Mouse (Mus musculus) stomach, embryonic 14.5 days (tissue): ENCODE measurements around the gene Ccp110. TPM values are rescaled to one million over a fixed set of nuclear protein-coding genes. Genes with fewer than 3 reads are reported as not detected.

Source experiments
- ATAC-seq: fragments of 200-750 bp; cut with Nextera tagmentation; 2 replicates; pipeline ENCODE4 v1.8.0; 2017; ENCODE audit warnings: low read depth, moderate TSS enrichment; ENCODE audit not compliant: insufficient number of reproducible peaks, insufficient read depth, low FRiP score
- H3K27ac ChIP-seq: fragments of 300-500 bp; sonication (generic); 2 replicates; pipeline ENCODE4 v1.5.1; 2014; ENCODE audit warnings: mild to moderate bottlenecking, low read length, moderate library complexity, mixed read lengths
- H3K27me3 ChIP-seq: fragments of 300-500 bp; sonication (generic); 2 replicates; pipeline ENCODE4 v1.6.1; 2014; ENCODE audit warnings: low read length, control low read depth, mixed read lengths; ENCODE audit not compliant: control insufficient read depth, insufficient read depth
- H3K36me3 ChIP-seq: fragments of 300-500 bp; sonication (generic); 2 replicates; pipeline ENCODE4 v1.6.1; 2014; ENCODE audit warnings: mild to moderate bottlenecking, control low read depth, low read length, moderate library complexity, mixed read lengths; ENCODE audit not compliant: control insufficient read depth, insufficient read depth
- H3K4me1 ChIP-seq: fragments of 300-500 bp; sonication (generic); 2 replicates; pipeline ENCODE4 v1.6.1; 2014; ENCODE audit warnings: low read length, control low read depth, mixed read lengths; ENCODE audit not compliant: control insufficient read depth, insufficient read depth
- H3K4me2 ChIP-seq: fragments of 300-500 bp; sonication (generic); replicated peaks from 2 replicates; pipeline ENCODE4 v1.6.1; 2014; ENCODE audit warnings: low read depth, low read length, control low read depth
- H3K4me3 ChIP-seq: fragments of 300-500 bp; sonication (generic); 2 replicates; pipeline ENCODE4 v1.5.1; 2014; ENCODE audit warnings: low read depth, low read length, control low read depth
- H3K9ac ChIP-seq: fragments of 300-500 bp; sonication (generic); replicated peaks from 2 replicates; pipeline ENCODE4 v1.6.1; 2014; ENCODE audit warnings: low read depth, mild to moderate bottlenecking, control low read depth, low read length, moderate library complexity, mixed read lengths
- H3K9me3 ChIP-seq: fragments of 300-500 bp; sonication (generic); 2 replicates; pipeline ENCODE4 v1.6.1; 2016; ENCODE audit warnings: low read depth, low read length, control low read depth; ENCODE audit not compliant: control insufficient read depth
- WGBS: fragments of 180-500 bp; shearing (Covaris S2); extraction: QIAGEN DNeasy Blood & Tissue Kit; methylation state at CpG from one replicate; pipeline ENCODE4 v1.1.7; 2014; 5-methylcytosine and 5-hydroxymethylcytosine counted together
- polyA plus RNA-seq: library from polyadenylated mRNA; unstranded; fragments of >200 nt; fragmentation: Nextera tagmentation; extraction: Ambion mirVana; gene quantifications from 2 replicates; pipeline ENCODE4 v1.2.1, GENCODE M21; 2014

Ccp110 gene
- polyA plus RNA-seq, 1 experiment from 2014 or later: 12.2 TPM

GRCm38 (mm10) chr7:118783305-118784001, 71.1 kb downstream of the Ccp110 start:
- Histone ChIP-seq H3K4me3 (no peak overlapping the region), H3K9me3 (no peaks in the 10 kb centered on the region), H3K4me1 (no peaks in the 10 kb centered on the region), H3K4me2 (no peak overlapping the region), H3K27me3 (no peaks in the 10 kb centered on the region), H3K36me3 (peaks cover 12% of the 10 kb centered on the region; the same call in 1 of the 2 replicates), H3K27ac (no peak overlapping the region), H3K9ac (no peak overlapping the region)
- 87% methylated on average over 11 of the region's 11 CpGs for WGBS
- ATAC-seq: no peak

GRCm38 (mm10) chr7:118786091-118786490, 73.7 kb downstream of the Ccp110 start:
- 85% methylated on average over 6 of the region's 6 CpGs for WGBS
- Histone ChIP-seq H3K4me3 (no peak overlapping the region), H3K27ac (no peak overlapping the region)

More at GRCm38 (mm10) chr7:118786091-118786490, 73.7 kb downstream of the Ccp110 start:
- no peaks in the 10 kb centered on the region for H3K4me1 ChIP-seq
- H3K4me2 ChIP-seq: no peak overlapping the region
- ATAC-seq: no peak
- H3K36me3 ChIP-seq: peaks cover 5% of the 10 kb centered on the region; the same call in 1 of the 2 replicates
- H3K9ac ChIP-seq: no peak overlapping the region
- H3K9me3 ChIP-seq: no peaks in the 10 kb centered on the region
- no peaks in the 10 kb centered on the region for H3K27me3 ChIP-seq

Other genes with a start within 250 kb of the Ccp110 start
- gene Itpripl2, start 220.6 kb upstream of the Ccp110 start, polyA plus RNA-seq: 3.1 and 3.7 TPM in 2 replicates
- gene Coq7, start 179.2 kb upstream of the Ccp110 start, polyA plus RNA-seq: 124 and 126 TPM in 2 replicates
- gene Tmc7, start 127.8 kb upstream of the Ccp110 start, polyA plus RNA-seq: 13.3 and 14.8 TPM in 2 replicates
- 0.51 and 0.77 TPM in 2 replicates for gene Tmc5, start 115.3 kb upstream of the Ccp110 start, polyA plus RNA-seq
- gene Gde1, start 6.8 kb upstream of the Ccp110 start, polyA plus RNA-seq: 104 and 117 TPM in 2 replicates
- gene Vps35l, start 27.7 kb downstream of the Ccp110 start, polyA plus RNA-seq: 68.1 and 68.3 TPM in 2 replicates
- gene Iqck, start 143.2 kb downstream of the Ccp110 start, polyA plus RNA-seq: 2.0 and 3.3 TPM in 2 replicates
- gene Knop1, start 143.7 kb downstream of the Ccp110 start, polyA plus RNA-seq: 108 and 112 TPM in 2 replicates